9 mouse cellular contexts compared by ENCODE assay signal in the genomic region with DNA sequence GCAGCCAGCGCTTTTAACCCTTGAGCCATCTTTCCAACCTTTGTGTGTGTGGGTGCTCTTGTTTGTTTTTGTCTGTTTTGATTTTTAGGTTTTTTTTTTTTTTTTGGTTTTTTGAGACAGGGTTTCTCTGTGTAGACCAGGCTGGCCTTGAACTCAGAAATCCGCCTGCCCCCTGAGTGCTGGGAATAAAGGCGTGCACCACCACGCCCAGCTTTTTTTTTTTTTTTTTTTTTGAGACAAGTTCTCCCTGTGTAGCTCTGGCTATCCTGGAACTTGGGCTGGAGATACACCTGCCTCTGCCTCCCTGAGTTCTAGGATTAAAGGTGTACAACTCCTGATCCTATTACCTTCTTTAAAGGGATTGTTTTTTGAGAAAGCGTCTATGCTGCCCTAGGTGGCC. TPM values are rescaled to one million over a fixed set of nuclear protein-coding genes. Genes with fewer than 3 reads are reported as not detected.
DNase-seq lines count a peak whose midpoint lies in the region; ATAC-seq and TF ChIP-seq lines count a peak whose summit lies in the region.
"Had no signal": no experiment of that assay in that cellular context is flagged by ENCODE, and none has a peak within 500 bp of the region (broad histone marks: within the 10 kb centered on the region; RNA-seq: fewer than 3 reads in every experiment).

No protein-coding gene starts in this region.

- peaks cover 8% of the 10 kb centered on the region for H3K36me3 ChIP-seq in lung, embryonic 16.5 days (ENCODE audit: control insufficient read depth, insufficient read depth, low read length)
- H3K36me3 ChIP-seq in forebrain, embryonic 11.5 days (ENCODE audit: control insufficient read depth, insufficient read depth, low read length), result peaks cover 2% of the 10 kb centered on the region; the same call in 1 of the 2 replicates
- H3K36me3 ChIP-seq in limb, embryonic 14.5 days (ENCODE audit: control insufficient read depth, insufficient read depth, low read length), result peaks cover 20% of the 10 kb centered on the region
- 0 out of 2 replicates have a peak, but pooled peaks cover 6% of the 10 kb centered on the region for H3K36me3 ChIP-seq in neural tube, embryonic 15.5 days

- H3K4me3 ChIP-seq in lung, embryonic 16.5 days (ENCODE audit: low read length), result peak overlapping the region; percentile 98
- peak overlapping the region; percentile 97; the same call in 1 of the 2 replicates for H3K4me3 ChIP-seq in forebrain, embryonic 11.5 days (ENCODE audit: low read depth, low read length)
- H3K4me3 ChIP-seq in limb, embryonic 14.5 days (replicated peaks; ENCODE audit: low read length), result peak overlapping the region; percentile 90; the same call in 1 of the 2 replicates
- H3K4me3 ChIP-seq in neural tube, embryonic 15.5 days (replicated peaks), result peak overlapping the region; percentile 75

- peaks cover 18% of the 10 kb centered on the region for H3K4me1 ChIP-seq in lung, embryonic 16.5 days (replicated peaks; ENCODE audit: control insufficient read depth, insufficient read depth, low read length)
- H3K4me1 ChIP-seq in forebrain, embryonic 11.5 days (replicated peaks; ENCODE audit: control insufficient read depth, insufficient read depth, low read length), result peaks cover 8% of the 10 kb centered on the region; the same call in 1 of the 2 replicates
- H3K4me1 ChIP-seq in limb, embryonic 14.5 days (ENCODE audit: control insufficient read depth, insufficient read depth, low read length), result peaks cover 15% of the 10 kb centered on the region
- H3K4me1 ChIP-seq in neural tube, embryonic 15.5 days, result peaks cover 36% of the 10 kb centered on the region

- peak overlapping the region; percentile 76 for H3K4me2 ChIP-seq in lung, embryonic 16.5 days (ENCODE audit: low read depth, low read length)
- H3K4me2 ChIP-seq in forebrain, embryonic 11.5 days (ENCODE audit: low read depth, low read length, severe bottlenecking), result peak overlapping the region; percentile 81; the same call in 1 of the 2 replicates
- peak overlapping the region; percentile 72 for H3K4me2 ChIP-seq in limb, embryonic 14.5 days (replicated peaks; ENCODE audit: low read depth, low read length, severe bottlenecking)
- H3K4me2 ChIP-seq in neural tube, embryonic 15.5 days, result peak overlapping the region; percentile 88

- 85% methylated on average over 5 of the region's 5 CpGs for WGBS in lung, embryonic 16.5 days
- 85% methylated on average over 5 of the region's 5 CpGs for WGBS in forebrain, embryonic 11.5 days
- WGBS in limb, embryonic 14.5 days, result 82% methylated on average over 5 of the region's 5 CpGs
- 94% methylated on average over 5 of the region's 5 CpGs for WGBS in neural tube, embryonic 15.5 days

- H3K27me3 ChIP-seq in lung, embryonic 16.5 days (ENCODE audit: control insufficient read depth, insufficient read depth, low read depth, low read length), result no peaks in the 10 kb centered on the region
- H3K27me3 ChIP-seq in forebrain, embryonic 11.5 days (ENCODE audit: control insufficient read depth, insufficient read depth, low read length), result no peaks in the 10 kb centered on the region
- H3K27me3 ChIP-seq in limb, embryonic 14.5 days (ENCODE audit: control insufficient read depth, insufficient read depth, low read length), result no peaks in the 10 kb centered on the region
- no peaks in the 10 kb centered on the region for H3K27me3 ChIP-seq in neural tube, embryonic 15.5 days (replicated peaks)

- no peaks in the 10 kb centered on the region for H3K9me3 ChIP-seq in lung, embryonic 16.5 days (ENCODE audit: control insufficient read depth, low read length)
- no peaks in the 10 kb centered on the region for H3K9me3 ChIP-seq in forebrain, embryonic 11.5 days (ENCODE audit: control insufficient read depth, low read length)
- H3K9me3 ChIP-seq in limb, embryonic 14.5 days (ENCODE audit: control insufficient read depth, low read length), result no peaks in the 10 kb centered on the region
- H3K9me3 ChIP-seq in neural tube, embryonic 15.5 days (replicated peaks), result no peaks in the 10 kb centered on the region

- no peak overlapping the region for H3K27ac ChIP-seq in lung, embryonic 16.5 days (ENCODE audit: low read length)
- no peak overlapping the region for H3K27ac ChIP-seq in forebrain, embryonic 11.5 days (ENCODE audit: low read depth, low read length)
- H3K27ac ChIP-seq in limb, embryonic 14.5 days (replicated peaks; ENCODE audit: low read depth, low read length), result no peak overlapping the region
- H3K27ac ChIP-seq in neural tube, embryonic 15.5 days (replicated peaks), result no peak overlapping the region

- DNase-seq in lung, postnatal 14 days, result no peak
- no peak for DNase-seq in forebrain, embryonic 11.5 days (ENCODE audit: low spot score)
- DNase-seq in limb, embryonic 14.5 days (ENCODE audit: low spot score), result no peak
- DNase-seq in MN1 (ENCODE audit: low spot score), result no peak
- no peak for DNase-seq in right cerebral cortex, adult 2 months (ENCODE audit: low spot score in 2 of 2)
- no peak for DNase-seq in T-cell, adult 2 months (ENCODE audit: low spot score)
- DNase-seq: thymus, postnatal 36 days had no signal

- TF ChIP-seq POLR2A in limb, embryonic 14.5 days (IDR thresholded peaks at IDR 0.05; ENCODE audit: borderline replicate concordance, extremely low read depth, insufficient read depth, insufficient read length), result no peak

- ATAC-seq in lung, embryonic 16.5 days (ENCODE audit: low read depth), result no peak
- ATAC-seq in forebrain, embryonic 11.5 days (replicated peaks; ENCODE audit: low FRiP score), result no peak
- ATAC-seq in limb, embryonic 14.5 days (ENCODE audit: low FRiP score, low read depth), result no peak
- ATAC-seq in neural tube, embryonic 15.5 days (ENCODE audit: low FRiP score), result no peak

- H3K9ac ChIP-seq in lung, embryonic 16.5 days (ENCODE audit: low read length), result peak overlapping the region; percentile 89
- no peak overlapping the region for H3K9ac ChIP-seq in forebrain, embryonic 11.5 days (ENCODE audit: low read length)
- H3K9ac ChIP-seq in limb, embryonic 14.5 days (ENCODE audit: low read depth, low read length, severe bottlenecking), result 0 out of 2 replicates have a peak overlapping the region, but pooled peaks have one; percentile 94
- H3K9ac ChIP-seq in neural tube, embryonic 15.5 days (replicated peaks), result 0 out of 2 replicates have a peak overlapping the region, but pooled peaks have one; percentile 18

RNA-seq across cellular contexts. Expression of a gene that starts 2.4 kb away (rescaled TPM):
- polyA plus RNA-seq in lung, embryonic 16.5 days (2015; fragmentation: Nextera tagmentation; extraction: Ambion mirVana), result 432 and 461 TPM in 2 replicates
- 638 and 692 TPM in 2 replicates for polyA plus RNA-seq in forebrain, embryonic 11.5 days (2014; fragmentation: Nextera tagmentation; extraction: Ambion mirVana)
- 78.0 and 93.0 TPM in 2 replicates for polyA plus RNA-seq in limb, embryonic 14.5 days (2012; rRNA removed)
- polyA plus RNA-seq in limb, embryonic 14.5 days (2014; fragmentation: Nextera tagmentation; extraction: Ambion mirVana), result 450 and 461 TPM in 2 replicates
- polyA plus RNA-seq in neural tube, embryonic 15.5 days (2015; fragmentation: Nextera tagmentation; extraction: Ambion mirVana), result 394 and 409 TPM in 2 replicates

RNA-seq across cellular contexts. Expression of a gene that starts 22.0 kb away (rescaled TPM):
- polyA plus RNA-seq in lung, embryonic 16.5 days (2015; fragmentation: Nextera tagmentation; extraction: Ambion mirVana), result 2,116 and 2,117 TPM in 2 replicates
- polyA plus RNA-seq in forebrain, embryonic 11.5 days (2014; fragmentation: Nextera tagmentation; extraction: Ambion mirVana), result 2,200 and 2,324 TPM in 2 replicates
- 1,269 and 2,071 TPM in 2 replicates for polyA plus RNA-seq in limb, embryonic 14.5 days (2012; rRNA removed)
- 1,908 and 2,011 TPM in 2 replicates for polyA plus RNA-seq in limb, embryonic 14.5 days (2014; fragmentation: Nextera tagmentation; extraction: Ambion mirVana)
- polyA plus RNA-seq in neural tube, embryonic 15.5 days (2015; fragmentation: Nextera tagmentation; extraction: Ambion mirVana), result 2,338 and 2,396 TPM in 2 replicates

RNA-seq across cellular contexts. Expression of a gene that starts 25.7 kb away (rescaled TPM):
- 647 and 740 TPM in 2 replicates for polyA plus RNA-seq in lung, embryonic 16.5 days (2015; fragmentation: Nextera tagmentation; extraction: Ambion mirVana)
- polyA plus RNA-seq in forebrain, embryonic 11.5 days (2014; fragmentation: Nextera tagmentation; extraction: Ambion mirVana), result 855 and 939 TPM in 2 replicates
- polyA plus RNA-seq in limb, embryonic 14.5 days (2012; rRNA removed), result 362 and 554 TPM in 2 replicates
- 844 and 893 TPM in 2 replicates for polyA plus RNA-seq in limb, embryonic 14.5 days (2014; fragmentation: Nextera tagmentation; extraction: Ambion mirVana)
- polyA plus RNA-seq in neural tube, embryonic 15.5 days (2015; fragmentation: Nextera tagmentation; extraction: Ambion mirVana), result 484 and 547 TPM in 2 replicates

RNA-seq across cellular contexts. Expression of a gene that starts 30.3 kb away (rescaled TPM):
- 10.2 and 11.4 TPM in 2 replicates for polyA plus RNA-seq in lung, embryonic 16.5 days (2015; fragmentation: Nextera tagmentation; extraction: Ambion mirVana)
- polyA plus RNA-seq in forebrain, embryonic 11.5 days (2014; fragmentation: Nextera tagmentation; extraction: Ambion mirVana), result 20.9 and 21.9 TPM in 2 replicates
- polyA plus RNA-seq in limb, embryonic 14.5 days (2012; rRNA removed), result 28.3 and 31.1 TPM in 2 replicates
- 17.5 and 18.2 TPM in 2 replicates for polyA plus RNA-seq in limb, embryonic 14.5 days (2014; fragmentation: Nextera tagmentation; extraction: Ambion mirVana)
- 7.4 and 8.9 TPM in 2 replicates for polyA plus RNA-seq in neural tube, embryonic 15.5 days (2015; fragmentation: Nextera tagmentation; extraction: Ambion mirVana)

RNA-seq across cellular contexts. Expression of a gene that starts 46.1 kb away (rescaled TPM):
- 79.0 and 80.3 TPM in 2 replicates for polyA plus RNA-seq in lung, embryonic 16.5 days (2015; fragmentation: Nextera tagmentation; extraction: Ambion mirVana)
- 124 and 127 TPM in 2 replicates for polyA plus RNA-seq in forebrain, embryonic 11.5 days (2014; fragmentation: Nextera tagmentation; extraction: Ambion mirVana)
- 47.6 and 59.5 TPM in 2 replicates for polyA plus RNA-seq in limb, embryonic 14.5 days (2012; rRNA removed)
- 73.9 and 76.5 TPM in 2 replicates for polyA plus RNA-seq in limb, embryonic 14.5 days (2014; fragmentation: Nextera tagmentation; extraction: Ambion mirVana)
- 33.7 and 45.5 TPM in 2 replicates for polyA plus RNA-seq in neural tube, embryonic 15.5 days (2015; fragmentation: Nextera tagmentation; extraction: Ambion mirVana)
